Mouse (Mus musculus): ENCODE data around the gene Gm49027.

DNA sequence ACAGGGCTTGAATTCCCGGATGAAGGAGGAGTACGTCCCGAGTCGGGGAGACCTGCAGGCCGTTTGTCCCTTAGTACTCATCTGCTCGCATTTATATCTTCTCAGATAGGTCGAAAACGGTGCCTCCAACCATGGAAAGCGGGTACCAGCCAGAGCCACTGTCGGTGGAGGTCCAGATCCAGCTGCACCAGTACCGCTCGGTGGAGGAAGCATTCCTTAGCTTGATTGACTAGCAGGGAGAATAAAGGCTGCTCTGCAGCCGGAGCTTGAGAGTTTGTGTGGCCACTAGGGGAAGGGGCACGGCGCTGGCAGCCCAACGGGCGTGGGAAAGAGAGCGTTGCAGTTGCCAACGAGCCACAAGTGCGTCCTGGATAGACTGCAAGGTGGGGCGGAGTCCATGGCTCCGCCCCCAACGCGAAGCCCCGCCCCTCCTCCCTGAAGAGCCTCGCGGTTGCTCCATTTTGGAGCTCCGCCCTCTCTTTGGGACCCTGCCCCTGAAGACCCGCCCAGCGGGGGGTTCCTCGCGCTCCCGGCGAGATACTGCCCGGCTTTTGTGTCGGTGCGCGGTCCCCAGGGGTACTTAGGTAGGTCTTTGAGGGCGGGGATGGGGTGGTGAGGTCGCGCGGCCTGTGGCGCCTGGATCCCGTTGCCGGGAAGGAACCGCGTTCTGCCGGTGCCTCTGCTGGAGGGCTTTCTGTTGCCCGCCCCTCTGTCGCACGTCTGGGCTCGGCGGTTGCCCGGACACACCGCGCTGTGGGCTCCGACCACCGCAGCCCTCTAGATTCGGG lies 17.2 kb downstream of the Gm49027 start:
- TF ChIP-seq CTCF (IDR thresholded peaks at IDR 0.05; ENCODE audit: extremely low read depth, insufficient read depth, insufficient read length, insufficient replicate concordance) (no peak), POLR2A (IDR thresholded peaks at IDR 0.05; ENCODE audit: low read depth, low read length) (no peak)

Data from spleen, adult 2 months (tissue).